Mouse (Mus musculus): ENCODE results near the gene Gpr108. TPM values are rescaled to one million over a fixed set of nuclear protein-coding genes. Genes with fewer than 3 reads are reported as not detected.

The Gpr108 gene
- total RNA-seq, 2 experiments from 2014 or later = 24.0 to 24.8 TPM

GRCm38 (mm10) chr17:57209330-57209729, 38.9 kb downstream of the Gpr108 start:
- no peak overlapping the region for H3K4me3 ChIP-seq
- H3K27ac ChIP-seq = no peak overlapping the region
- DNase-seq (ENCODE audit: low spot score in 2 of 2) = no peak
- TF ChIP-seq CTCF (conservative IDR thresholded peaks at IDR 0.05) = no peak; the same call in 1 of the 2 replicates

GRCm38 (mm10) chr17:57207938-57208337, 40.3 kb downstream of the Gpr108 start:
- no peak overlapping the region for H3K27ac ChIP-seq
- no peak overlapping the region for H3K4me3 ChIP-seq
- TF ChIP-seq CTCF (conservative IDR thresholded peaks at IDR 0.05) = no peak
- DNase-seq (ENCODE audit: low spot score in 2 of 2) = no peak

- H3K4me3 ChIP-seq = no peak overlapping the region
- H3K27ac ChIP-seq = no peak overlapping the region
- no peak for TF ChIP-seq CTCF (conservative IDR thresholded peaks at IDR 0.05)
- no peak for DNase-seq (ENCODE audit: low spot score in 2 of 2)
These were observed 46.2 kb downstream of the Gpr108 start for GRCm38 (mm10) chr17:57201841-57202724.

GRCm38 (mm10) chr17:57198252-57198651, 50.0 kb downstream of the Gpr108 start:
- no peak for TF ChIP-seq CTCF (conservative IDR thresholded peaks at IDR 0.05)
- H3K4me3 ChIP-seq = no peak overlapping the region
- H3K27ac ChIP-seq = no peak overlapping the region
- no peak for DNase-seq (ENCODE audit: low spot score in 2 of 2)

- DNase-seq (ENCODE audit: low spot score in 2 of 2) = no peak
- Histone ChIP-seq H3K27ac (no peak overlapping the region), H3K4me3 (no peak overlapping the region)
- no peak for TF ChIP-seq CTCF (conservative IDR thresholded peaks at IDR 0.05)
These were observed 52.8 kb downstream of the Gpr108 start for GRCm38 (mm10) chr17:57195326-57196010.

GRCm38 (mm10) chr17:57194771-57195170, 53.5 kb downstream of the Gpr108 start:
- no peak for TF ChIP-seq CTCF (conservative IDR thresholded peaks at IDR 0.05)
- no peak for DNase-seq (ENCODE audit: low spot score in 2 of 2)
- no peak overlapping the region for H3K4me3 ChIP-seq
- no peak overlapping the region for H3K27ac ChIP-seq

GRCm38 (mm10) chr17:57194041-57194507, 54.2 kb downstream of the Gpr108 start, which contains the start of gene Tnfsf14:
Gene Tnfsf14, minus strand, starts transcription at chr17:57194177.
- no peak for DNase-seq (ENCODE audit: low spot score in 2 of 2)
- H3K27ac ChIP-seq = no peak within 1 kb of the TSS
- H3K4me3 ChIP-seq = no peak within 1 kb of the TSS
- TF ChIP-seq CTCF (conservative IDR thresholded peaks at IDR 0.05) = no peak

GRCm38 (mm10) chr17:57188510-57189192, 59.6 kb downstream of the Gpr108 start:
- DNase-seq (ENCODE audit: low spot score in 2 of 2) = no peak
- Histone ChIP-seq H3K4me3 (no peak overlapping the region), H3K27ac (no peak overlapping the region)
- TF ChIP-seq CTCF (conservative IDR thresholded peaks at IDR 0.05) = no peak

- no peak for DNase-seq (ENCODE audit: low spot score in 2 of 2)
- TF ChIP-seq CTCF (conservative IDR thresholded peaks at IDR 0.05) = no peak
- Histone ChIP-seq H3K4me3 (no peak overlapping the region), H3K27ac (no peak overlapping the region)
These were observed 62.6 kb downstream of the Gpr108 start for GRCm38 (mm10) chr17:57185641-57186040.

Small RNA genes within 50 kb of the gene (microRNA-seq; reads per million reads assigned to microRNA genes)
- gene Mir6978 = 0 to 0.55 reads per million in 2 experiments

Other genes with a start within 250 kb of the Gpr108 start
- not detected for gene Pspn, start 248.4 kb downstream of the Gpr108 start, total RNA-seq (2021)
- 10 to 100 TPM; 61.2 to 63.2 TPM for gene Gtf2f1, start 237.2 kb downstream of the Gpr108 start, total RNA-seq (2021)
- under 1 TPM in 1 of 2 experiments, not detected in 1; 0.64 TPM for gene Gm17949, start 237.0 kb downstream of the Gpr108 start, total RNA-seq (2021)
- gene Khsrp, start 216.9 kb downstream of the Gpr108 start, total RNA-seq (2021) = 100 to 1,000 TPM; 115 to 120 TPM
- not detected for gene Slc25a41, start 206.8 kb downstream of the Gpr108 start, total RNA-seq (2021)
- gene Crb3, start 189.3 kb downstream of the Gpr108 start, total RNA-seq (2021) = under 1 TPM in 1 of 2 experiments, not detected in 1; 0.64 TPM
- 100 to 1,000 TPM; 373 to 393 TPM for gene Slc25a23, start 188.6 kb downstream of the Gpr108 start, total RNA-seq (2021)
- gene Dennd1c, start 169.9 kb downstream of the Gpr108 start, total RNA-seq (2021) = 1 to 10 TPM; 1.4 to 2.0 TPM
- 100 to 1,000 TPM; 558 TPM for gene Tubb4a, start 160.7 kb downstream of the Gpr108 start, total RNA-seq (2021)
- gene Tnfsf9, start 143.1 kb downstream of the Gpr108 start, total RNA-seq (2021) = under 1 TPM; 0.37 to 0.38 TPM
- not detected for gene Cd70, start 98.7 kb downstream of the Gpr108 start, total RNA-seq (2021)
- not detected for gene Tnfsf14, start 54.3 kb downstream of the Gpr108 start, total RNA-seq (2021)
- gene C3, start 20.3 kb downstream of the Gpr108 start, total RNA-seq (2021) = under 1 TPM; 0.97 to 0.98 TPM
- gene Trip10, start 1.0 kb upstream of the Gpr108 start, total RNA-seq (2021) = 1 to 10 TPM; 8.2 to 9.8 TPM
- 1 to 10 TPM; 2.8 to 3.2 TPM for gene Vav1, start 30.7 kb upstream of the Gpr108 start, total RNA-seq (2021)
- gene Adgre1, start 110.2 kb upstream of the Gpr108 start, total RNA-seq (2021) = 1 to 10 TPM; 4.5 to 6.2 TPM